Mouse (Mus musculus): Measurements from ENCODE around the gene Mfap1b. TPM values are rescaled to one million over a fixed set of nuclear protein-coding genes. Genes with fewer than 3 reads are reported as not detected.
"Not testable (repeated sequence)": the region's sequence is repeated elsewhere in the genome, so short reads cannot be mapped to it uniquely, and the experiment has no call there.

The Mfap1b gene
- polyA plus RNA-seq (2012; rRNA removed): 29.0 and 29.7 TPM in 2 replicates

GRCm38 (mm10) chr2:121473301-121474179 is at the start of gene Mfap1b:
TSS of gene Mfap1b (minus strand) at chr2:121474067.
- H3K4me3 ChIP-seq (replicated peaks; ENCODE audit: insufficient read depth, low read depth, low read length): peak within 1 kb of the TSS; percentile 75
- not testable (repeated sequence) for H3K27me3 ChIP-seq (ENCODE audit: control insufficient read depth, insufficient read depth, low read length); H3K4me1 ChIP-seq (ENCODE audit: control insufficient read depth, insufficient read depth, low read length); H3K27ac ChIP-seq (ENCODE audit: insufficient read depth, low read length)
- peak; percentile 94 for TF ChIP-seq POLR2A (IDR thresholded peaks at IDR 0.05; ENCODE audit: borderline replicate concordance, insufficient read depth, low read length)
- peak; percentile 82 to 89 for DNase-seq
- WGBS: 6% methylated on average over 41 of the region's 41 CpGs

GRCm38 (mm10) chr2:121522830-121523229 is 49.0 kb upstream of the Mfap1b start:
- H3K27me3 ChIP-seq (ENCODE audit: control insufficient read depth, insufficient read depth, low read length); H3K4me1 ChIP-seq (ENCODE audit: control insufficient read depth, insufficient read depth, low read length); H3K27ac ChIP-seq (ENCODE audit: insufficient read depth, low read length); DNase-seq; H3K4me3 ChIP-seq (replicated peaks; ENCODE audit: insufficient read depth, low read depth, low read length): not testable (repeated sequence)
- WGBS: 97% methylated on average over 3 of the region's 3 CpGs

GRCm38 (mm10) chr2:121522006-121522405 is 48.1 kb upstream of the Mfap1b start:
- no peaks in the 10 kb centered on the region for H3K4me1 ChIP-seq (ENCODE audit: control insufficient read depth, insufficient read depth, low read length)
- WGBS: 83% methylated on average over 2 of the region's 2 CpGs
- no peaks in the 10 kb centered on the region for H3K27me3 ChIP-seq (ENCODE audit: control insufficient read depth, insufficient read depth, low read length)
- TF ChIP-seq CTCF (IDR thresholded peaks at IDR 0.05; ENCODE audit: borderline replicate concordance, insufficient read depth, low read depth, low read length): no peak
- no peak for TF ChIP-seq POLR2A (IDR thresholded peaks at IDR 0.05; ENCODE audit: borderline replicate concordance, insufficient read depth, low read length)
- H3K27ac ChIP-seq (ENCODE audit: insufficient read depth, low read length): no peak overlapping the region
- H3K4me3 ChIP-seq (replicated peaks; ENCODE audit: insufficient read depth, low read depth, low read length): no peak overlapping the region
- no peak for DNase-seq

GRCm38 (mm10) chr2:121518711-121519110 is 44.8 kb upstream of the Mfap1b start:
- not testable (repeated sequence) for H3K4me3 ChIP-seq (replicated peaks; ENCODE audit: insufficient read depth, low read depth, low read length); H3K27ac ChIP-seq (ENCODE audit: insufficient read depth, low read length); DNase-seq; H3K27me3 ChIP-seq (ENCODE audit: control insufficient read depth, insufficient read depth, low read length); H3K4me1 ChIP-seq (ENCODE audit: control insufficient read depth, insufficient read depth, low read length)
- 92% methylated on average over 4 of the region's 4 CpGs for WGBS

GRCm38 (mm10) chr2:121518106-121518505 is 44.2 kb upstream of the Mfap1b start:
- WGBS: 93% methylated on average over 5 of the region's 5 CpGs
- TF ChIP-seq POLR2A (IDR thresholded peaks at IDR 0.05; ENCODE audit: borderline replicate concordance, insufficient read depth, low read length): no peak
- no peak for TF ChIP-seq CTCF (IDR thresholded peaks at IDR 0.05; ENCODE audit: borderline replicate concordance, insufficient read depth, low read depth, low read length)
- no peaks in the 10 kb centered on the region for H3K27me3 ChIP-seq (ENCODE audit: control insufficient read depth, insufficient read depth, low read length)

GRCm38 (mm10) chr2:121514211-121514610 is 40.3 kb upstream of the Mfap1b start:
- no peak overlapping the region for H3K27ac ChIP-seq (ENCODE audit: insufficient read depth, low read length)
- 90% methylated on average over 4 of the region's 4 CpGs for WGBS
- TF ChIP-seq CTCF (IDR thresholded peaks at IDR 0.05; ENCODE audit: borderline replicate concordance, insufficient read depth, low read depth, low read length): no peak
- no peak for TF ChIP-seq POLR2A (IDR thresholded peaks at IDR 0.05; ENCODE audit: borderline replicate concordance, insufficient read depth, low read length)
- H3K4me3 ChIP-seq (replicated peaks; ENCODE audit: insufficient read depth, low read depth, low read length): no peak overlapping the region
- DNase-seq: no peak
- no peaks in the 10 kb centered on the region for H3K27me3 ChIP-seq (ENCODE audit: control insufficient read depth, insufficient read depth, low read length)
- H3K4me1 ChIP-seq (ENCODE audit: control insufficient read depth, insufficient read depth, low read length): no peaks in the 10 kb centered on the region

More at GRCm38 (mm10) chr2:121518106-121518505, 44.2 kb upstream of the Mfap1b start:
- Histone ChIP-seq H3K4me3 (replicated peaks; ENCODE audit: insufficient read depth, low read depth, low read length) (no peak overlapping the region), H3K4me1 (ENCODE audit: control insufficient read depth, insufficient read depth, low read length) (no peaks in the 10 kb centered on the region), H3K27ac (ENCODE audit: insufficient read depth, low read length) (no peak overlapping the region)
- DNase-seq: no peak

GRCm38 (mm10) chr2:121512991-121513765 is 39.3 kb upstream of the Mfap1b start:
- 92% methylated on average over 5 of the region's 5 CpGs for WGBS
- H3K4me1 ChIP-seq (ENCODE audit: control insufficient read depth, insufficient read depth, low read length); H3K27me3 ChIP-seq (ENCODE audit: control insufficient read depth, insufficient read depth, low read length); DNase-seq; H3K4me3 ChIP-seq (replicated peaks; ENCODE audit: insufficient read depth, low read depth, low read length); H3K27ac ChIP-seq (ENCODE audit: insufficient read depth, low read length): not testable (repeated sequence)

- WGBS: 90% methylated on average over 8 of the region's 8 CpGs
- Histone ChIP-seq H3K27ac (ENCODE audit: insufficient read depth, low read length) (no peak overlapping the region), H3K4me1 (ENCODE audit: control insufficient read depth, insufficient read depth, low read length) (no peaks in the 10 kb centered on the region; the same call in 1 of the 2 replicates), H3K4me3 (replicated peaks; ENCODE audit: insufficient read depth, low read depth, low read length) (no peak overlapping the region), H3K27me3 (ENCODE audit: control insufficient read depth, insufficient read depth, low read length) (no peaks in the 10 kb centered on the region)
- TF ChIP-seq POLR2A (IDR thresholded peaks at IDR 0.05; ENCODE audit: borderline replicate concordance, insufficient read depth, low read length) (no peak), CTCF (IDR thresholded peaks at IDR 0.05; ENCODE audit: borderline replicate concordance, insufficient read depth, low read depth, low read length) (no peak)
- no peak for DNase-seq
Measured at GRCm38 (mm10) chr2:121511401-121511800, 37.5 kb upstream of the Mfap1b start.

All from cerebellum, adult 2 months (tissue).